Mouse (Mus musculus): ENCODE measurements at regions not wholly inside any gene's neighbourhood (a gene's known extent, or its start where the extent isn't known, plus 50 kb on each side); places are given as distances from the start of the nearest gene placed in this dataset.

DNA sequence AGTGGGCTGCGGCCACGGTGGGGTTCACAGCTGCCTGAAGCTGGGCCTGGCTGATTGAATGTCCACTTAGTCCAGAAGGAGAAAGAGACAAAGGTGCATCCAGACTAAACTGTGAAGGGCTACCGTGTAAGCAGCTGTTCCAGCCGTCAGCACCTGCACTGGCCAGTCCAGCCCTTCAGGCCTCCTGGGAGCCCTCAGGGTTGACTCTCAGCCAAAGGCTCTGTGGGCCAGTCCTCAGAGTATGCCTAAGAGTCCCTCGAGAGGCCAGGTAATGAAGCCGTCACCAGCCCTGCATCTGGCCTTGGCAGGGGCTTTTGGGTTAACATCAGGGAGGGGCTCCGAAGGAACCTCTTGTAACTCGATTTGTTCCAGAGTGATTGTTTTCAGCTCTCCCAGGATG, 187.4 kb downstream of the Gpd2 start:
- no peak for DNase-seq (ENCODE audit: extremely low spot score in 1 of 2, low spot score in 1 of 2)

DNA sequence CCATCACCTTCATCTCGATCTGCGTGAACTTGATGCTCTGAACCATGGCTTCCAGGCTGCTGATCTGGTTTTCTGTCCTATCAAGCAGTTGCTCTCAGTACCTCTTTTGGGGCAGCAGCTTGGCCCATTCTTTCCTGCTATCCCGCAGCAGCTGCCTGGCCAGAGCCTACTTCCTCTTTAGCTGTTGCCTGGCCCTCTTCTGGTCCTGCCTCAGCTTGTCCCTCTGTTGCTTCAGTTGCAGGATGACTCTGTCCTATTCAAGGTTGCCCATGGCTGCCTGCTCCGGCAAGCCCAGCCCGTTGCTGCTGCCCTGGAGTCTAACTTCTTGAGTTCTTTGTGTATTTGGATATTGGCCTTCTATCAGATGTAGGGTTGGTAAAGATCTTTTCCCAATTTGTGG, 188.0 kb downstream of the Gpd2 start:
- DNase-seq (ENCODE audit: extremely low spot score in 1 of 2, low spot score in 1 of 2), result no peak

DNA sequence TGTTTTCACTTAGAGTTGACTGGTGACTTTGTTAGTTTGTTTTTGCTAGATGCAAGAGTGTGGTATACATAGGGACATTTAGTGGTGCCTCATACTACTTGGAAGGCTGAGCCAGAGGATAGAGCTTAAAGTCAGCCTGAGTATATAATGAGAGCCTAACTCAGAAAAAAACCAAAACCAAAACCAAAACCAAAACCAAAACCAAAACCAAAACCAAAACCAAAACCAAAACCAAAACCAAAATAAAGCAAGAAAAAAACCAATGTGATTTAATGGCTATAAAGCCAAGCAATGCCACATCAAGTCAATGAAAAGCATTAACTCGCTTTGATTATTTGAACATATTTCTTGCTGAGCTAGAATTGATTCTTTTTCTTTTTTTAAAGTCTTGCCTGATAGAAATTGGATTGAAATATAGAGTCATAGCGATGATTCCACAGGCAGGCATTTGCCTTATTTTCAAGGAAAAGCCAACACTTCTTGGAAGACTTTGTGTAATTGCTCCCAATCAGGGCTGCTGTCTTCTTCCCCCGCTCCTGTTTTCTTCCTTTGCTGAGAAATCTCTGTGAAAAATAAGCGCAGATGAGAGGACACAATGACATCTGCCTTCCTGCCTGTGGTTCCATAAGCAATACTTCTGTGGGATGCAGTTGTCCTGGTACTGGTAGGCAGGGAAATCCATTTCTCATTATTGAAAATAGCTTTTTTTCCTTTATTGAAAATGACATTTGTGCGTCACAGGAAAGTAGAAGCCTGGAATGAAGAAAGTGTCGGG, 213.7 kb downstream of the Gpd2 start:
- no peak for DNase-seq (ENCODE audit: extremely low spot score in 1 of 2, low spot score in 1 of 2)

DNA sequence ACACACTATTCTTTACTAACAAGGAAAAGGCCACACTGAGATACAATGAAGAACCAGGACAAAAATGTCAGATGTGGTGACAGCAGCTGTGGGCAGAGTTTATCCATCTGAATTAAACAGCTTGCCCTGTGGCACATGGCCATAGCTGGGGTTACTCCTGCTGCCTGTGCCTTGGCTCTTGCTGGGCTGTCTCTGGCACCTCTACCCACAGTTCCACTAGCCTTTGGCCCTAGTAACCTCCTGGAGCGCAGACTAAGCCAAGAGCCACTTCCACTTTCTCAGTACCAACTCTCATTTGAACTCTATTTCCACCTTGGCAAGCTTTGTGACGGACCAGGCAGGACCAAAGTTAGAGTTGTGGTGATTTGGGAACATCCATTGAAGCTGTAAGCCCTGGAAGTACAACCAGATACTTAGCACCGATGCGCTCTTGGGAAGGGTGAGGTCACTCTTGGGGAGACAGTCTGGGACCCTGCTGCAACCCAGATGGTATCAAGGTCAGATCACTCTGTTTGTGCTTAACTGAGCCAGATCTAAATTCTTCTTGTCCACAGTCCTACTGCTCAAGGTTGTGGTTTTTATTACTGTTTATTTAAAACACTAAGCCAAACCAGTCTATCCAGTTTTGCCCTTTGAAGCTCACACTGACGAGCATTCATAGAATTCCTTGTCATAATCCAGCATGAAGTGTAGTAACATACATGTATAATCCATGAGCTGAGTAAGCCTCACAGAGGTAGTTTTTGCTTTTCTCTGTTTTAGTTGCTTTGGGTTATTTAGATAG, 216.7 kb downstream of the Gpd2 start:
- DNase-seq (ENCODE audit: extremely low spot score in 1 of 2, low spot score in 1 of 2), result no peak

DNA sequence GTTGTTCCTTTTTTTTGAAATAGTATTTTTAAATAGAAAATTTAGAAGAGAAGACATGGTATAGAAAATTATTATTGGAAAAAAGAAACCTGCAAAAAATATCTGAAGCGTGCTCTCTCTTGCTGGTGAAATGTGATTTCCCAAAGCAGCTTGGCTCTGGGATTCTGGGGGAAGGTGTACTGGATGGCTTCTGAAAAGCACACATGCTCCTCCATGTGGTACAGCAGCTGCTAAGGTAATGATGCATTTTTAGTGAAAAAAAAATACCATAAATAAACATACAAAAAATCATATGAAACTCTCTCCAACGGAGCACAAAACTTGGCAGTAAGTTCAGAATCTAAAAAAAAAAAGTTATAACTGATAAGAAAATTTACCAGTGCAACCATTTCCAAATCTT, 222.5 kb downstream of the Gpd2 start:
- DNase-seq (ENCODE audit: extremely low spot score in 1 of 2, low spot score in 1 of 2), result peak in 1 of 2 experiments; percentile 40

DNA sequence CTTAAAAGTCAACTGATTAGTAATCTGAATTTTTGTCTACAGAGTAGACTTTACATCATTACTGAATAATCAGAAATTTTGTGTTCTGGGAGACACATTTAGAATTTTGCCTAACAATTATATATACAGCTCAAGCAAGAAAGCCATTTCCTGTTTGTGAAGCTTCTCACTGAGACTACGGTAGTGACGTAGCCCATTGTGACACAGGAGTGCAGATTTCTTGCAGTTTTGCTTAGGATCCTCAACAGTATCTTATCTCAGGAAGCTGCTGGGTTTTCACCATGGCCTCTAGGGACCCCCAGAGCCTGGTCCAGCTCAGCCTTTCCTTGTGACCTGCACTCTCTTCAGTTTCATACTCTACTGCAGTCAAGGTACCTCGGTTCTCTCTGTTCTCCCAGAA, 236.4 kb downstream of the Gpd2 start:
- DNase-seq (ENCODE audit: extremely low spot score in 1 of 2, low spot score in 1 of 2), result no peak

DNA sequence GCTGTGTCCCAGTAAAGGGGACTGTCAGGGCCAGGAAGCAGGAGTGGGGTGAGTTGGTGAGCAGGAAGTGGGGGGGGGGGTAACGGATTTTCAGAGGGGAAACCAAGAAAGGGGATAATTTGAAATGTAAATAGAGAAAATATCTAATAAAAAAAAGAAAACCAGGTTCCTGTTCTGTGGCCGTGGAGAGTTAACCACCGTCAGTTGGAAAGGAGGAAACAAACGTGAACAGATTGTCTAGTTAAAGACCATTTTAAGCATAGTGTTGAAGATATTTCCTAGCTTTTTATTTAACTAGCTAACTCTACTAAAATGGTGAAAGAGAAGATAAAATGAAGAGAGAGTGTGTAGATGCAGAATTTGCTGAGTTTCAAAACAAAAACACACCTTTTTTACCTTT, 254.7 kb downstream of the Gpd2 start:
- no peak for DNase-seq (ENCODE audit: extremely low spot score in 1 of 2, low spot score in 1 of 2)

DNA sequence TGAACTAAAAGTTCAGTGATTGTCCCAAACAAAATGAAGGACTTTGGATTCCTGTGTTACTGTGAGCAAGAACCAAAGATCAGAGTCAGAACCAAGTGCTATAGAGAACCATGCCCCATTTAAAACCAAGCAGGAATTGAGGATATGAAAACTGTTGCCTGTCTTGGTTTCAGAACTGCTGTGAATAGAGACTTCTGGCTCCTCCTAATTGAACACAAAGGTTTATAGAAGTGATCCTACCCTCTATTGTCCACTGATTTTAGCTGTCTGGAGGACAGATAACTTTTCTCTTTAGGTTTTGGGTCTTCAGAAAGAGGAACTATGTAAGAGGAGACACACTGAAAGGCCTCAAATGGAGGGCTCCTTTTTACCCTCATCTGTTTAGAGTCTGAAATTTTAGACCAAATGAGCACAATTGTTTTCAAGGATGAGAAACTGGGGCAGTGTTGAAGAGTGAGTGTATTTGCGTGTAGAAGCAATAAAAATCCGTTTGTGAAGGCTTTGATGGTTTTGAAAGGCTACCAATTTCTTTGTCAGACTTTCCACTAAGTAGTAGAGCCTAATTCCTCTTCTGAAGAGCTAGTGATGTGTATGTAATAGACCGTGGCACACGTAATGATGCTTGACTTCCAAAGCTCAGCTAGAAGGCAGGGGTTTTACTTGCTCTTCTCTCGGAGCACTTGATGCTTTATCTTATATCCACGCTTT, 255.6 kb downstream of the Gpd2 start:
- DNase-seq (ENCODE audit: extremely low spot score in 1 of 2, low spot score in 1 of 2), result no peak

DNA sequence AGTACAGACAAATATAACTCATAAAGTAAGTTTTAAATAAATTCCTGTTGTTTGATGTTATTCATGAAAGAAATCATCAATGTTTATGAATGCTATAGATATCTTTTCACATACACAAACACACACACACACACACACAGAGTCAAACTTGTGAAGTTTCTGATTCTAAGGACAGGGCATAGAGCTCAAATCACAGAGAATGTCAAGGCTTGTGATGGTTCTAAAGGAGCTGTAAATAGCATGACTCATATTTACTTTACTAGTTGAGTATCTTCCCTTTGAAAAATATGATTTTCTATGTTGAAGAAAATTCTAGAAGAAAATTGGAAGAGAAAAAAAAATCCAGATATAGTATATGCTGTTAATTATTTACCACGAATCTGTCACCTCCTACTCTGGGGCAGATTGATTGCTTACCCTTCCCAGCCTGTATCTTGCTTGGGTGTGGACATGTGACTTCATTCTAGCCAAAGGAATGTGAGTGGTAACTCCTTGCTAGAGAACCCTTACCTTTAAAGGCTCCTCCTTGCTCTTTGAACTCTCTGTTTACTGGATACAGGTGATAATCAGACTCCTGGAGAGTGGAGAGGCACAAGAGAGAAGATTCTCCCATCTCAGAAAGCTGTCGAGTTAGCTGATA, 259.0 kb downstream of the Gpd2 start:
- no peak for DNase-seq (ENCODE audit: extremely low spot score in 1 of 2, low spot score in 1 of 2)

DNA sequence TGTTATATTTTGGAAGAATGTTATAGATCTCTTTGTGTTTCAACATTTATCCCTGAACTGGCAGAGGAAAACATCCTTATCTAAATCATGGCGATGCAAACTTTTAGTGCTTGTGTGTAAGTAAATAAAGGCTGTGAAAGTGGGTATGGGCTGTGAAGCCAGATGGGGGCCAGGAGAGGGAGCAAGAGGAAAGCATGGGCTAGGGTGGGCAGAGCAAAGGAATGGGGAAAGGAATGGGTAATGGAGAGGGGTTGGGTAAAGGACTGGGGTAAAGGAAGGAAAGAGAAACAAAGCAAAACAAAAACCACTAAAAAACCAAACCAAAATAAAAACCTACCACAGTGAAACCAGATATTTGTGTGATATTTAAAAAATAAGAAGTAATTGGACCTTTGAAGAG, 260.5 kb downstream of the Gpd2 start:
- DNase-seq (ENCODE audit: extremely low spot score in 1 of 2, low spot score in 1 of 2), result no peak

DNA sequence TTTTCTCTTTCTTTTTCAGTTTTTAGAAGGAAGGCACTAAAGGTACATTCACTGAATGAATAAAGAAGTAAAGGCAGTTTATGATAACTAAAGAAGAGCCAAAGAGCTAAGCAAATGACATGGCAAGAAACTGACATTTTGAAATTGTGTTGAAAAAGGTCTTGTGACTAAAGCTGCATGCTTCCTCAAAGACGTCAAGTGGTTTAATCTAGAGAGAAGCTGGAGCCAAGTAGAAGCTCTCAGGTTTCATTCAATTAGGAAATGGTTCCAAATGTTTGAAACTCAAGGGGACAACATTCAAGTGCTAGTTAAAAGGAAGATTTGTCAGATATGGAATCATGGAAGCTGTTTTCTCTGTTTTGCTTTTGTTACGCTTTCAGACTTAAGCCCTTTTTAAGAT, 267.2 kb downstream of the Gpd2 start:
- DNase-seq (ENCODE audit: extremely low spot score in 1 of 2, low spot score in 1 of 2), result no peak

DNA sequence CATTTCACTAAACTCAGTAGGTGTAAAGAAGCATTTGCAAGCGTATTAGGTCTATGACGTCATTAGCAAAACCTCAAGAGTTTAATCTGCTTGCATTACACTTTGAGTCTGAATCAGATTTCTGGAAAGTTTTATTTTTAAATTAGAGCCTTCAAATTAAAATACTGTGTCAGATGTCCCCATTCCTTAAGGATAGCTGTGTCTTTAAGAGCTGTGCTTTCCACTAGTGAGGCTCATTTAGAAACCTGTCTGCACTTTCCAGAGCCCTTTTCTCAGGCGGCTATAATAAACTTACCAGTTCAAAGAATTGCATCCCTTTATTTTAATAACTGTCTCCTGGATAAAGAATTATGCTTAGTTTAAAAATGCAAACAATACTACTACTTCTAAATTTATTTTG, 285.0 kb downstream of the Gpd2 start:
- no peak for DNase-seq (ENCODE audit: extremely low spot score in 1 of 2, low spot score in 1 of 2)

DNA sequence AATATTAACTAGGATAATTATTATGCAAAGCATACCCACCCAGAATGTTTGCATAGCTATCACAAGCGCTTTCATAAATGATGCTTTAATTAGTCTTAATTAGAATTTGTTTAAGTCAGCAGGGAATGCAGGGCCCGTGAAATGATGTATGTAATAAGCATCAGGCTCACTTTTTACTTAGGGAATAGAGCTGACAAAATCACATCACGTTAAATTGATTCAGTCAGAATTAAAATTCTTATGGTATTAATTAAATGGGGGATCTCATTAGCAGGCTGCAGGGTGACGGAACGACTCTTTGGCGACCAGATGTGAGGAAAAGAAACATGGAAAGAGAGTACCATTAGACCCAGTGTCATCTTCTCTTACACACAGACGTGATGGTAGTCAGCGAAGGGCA, 285.5 kb downstream of the Gpd2 start:
- no peak for DNase-seq (ENCODE audit: extremely low spot score in 1 of 2, low spot score in 1 of 2)

DNA sequence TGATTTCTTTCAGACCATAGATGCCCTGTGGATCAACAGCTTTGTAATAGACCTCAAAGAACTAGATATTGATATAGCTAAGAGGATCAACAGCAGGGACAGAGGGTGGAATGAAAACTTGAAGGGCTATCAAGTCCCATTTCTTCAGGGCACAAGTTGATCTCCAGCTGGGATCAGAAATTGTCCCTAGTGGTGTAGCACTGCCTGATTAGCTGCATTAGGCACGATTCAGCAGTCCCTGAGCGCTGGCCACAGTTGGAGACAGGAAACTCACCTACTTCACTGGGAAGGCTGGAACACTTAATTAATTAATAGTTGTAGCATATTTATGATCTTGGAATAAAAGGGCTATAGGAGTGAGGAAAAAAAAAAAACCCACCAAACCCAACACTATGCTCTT, 290.5 kb downstream of the Gpd2 start:
- no peak for DNase-seq (ENCODE audit: extremely low spot score in 1 of 2, low spot score in 1 of 2)

DNA sequence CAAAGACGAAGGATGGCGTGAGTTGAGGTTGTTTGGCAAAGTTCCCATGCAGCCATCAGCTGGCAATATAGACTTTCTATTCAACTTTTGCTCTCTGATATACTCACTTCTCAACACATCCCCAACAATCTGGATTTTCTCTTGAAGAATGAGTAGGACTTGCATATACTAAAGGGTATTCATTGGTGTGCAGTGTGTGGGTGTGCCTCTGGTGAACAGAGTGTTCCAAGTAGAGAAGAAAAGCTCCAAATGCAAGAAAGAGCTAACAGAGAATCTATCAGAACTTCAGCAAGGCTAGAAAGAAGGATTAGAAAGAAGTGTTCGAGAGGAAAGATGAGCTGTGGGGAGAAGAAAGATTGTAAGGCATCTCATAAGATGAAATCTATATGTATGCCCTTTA, 302.4 kb downstream of the Gpd2 start:
- DNase-seq (ENCODE audit: extremely low spot score in 1 of 2, low spot score in 1 of 2), result no peak

DNA sequence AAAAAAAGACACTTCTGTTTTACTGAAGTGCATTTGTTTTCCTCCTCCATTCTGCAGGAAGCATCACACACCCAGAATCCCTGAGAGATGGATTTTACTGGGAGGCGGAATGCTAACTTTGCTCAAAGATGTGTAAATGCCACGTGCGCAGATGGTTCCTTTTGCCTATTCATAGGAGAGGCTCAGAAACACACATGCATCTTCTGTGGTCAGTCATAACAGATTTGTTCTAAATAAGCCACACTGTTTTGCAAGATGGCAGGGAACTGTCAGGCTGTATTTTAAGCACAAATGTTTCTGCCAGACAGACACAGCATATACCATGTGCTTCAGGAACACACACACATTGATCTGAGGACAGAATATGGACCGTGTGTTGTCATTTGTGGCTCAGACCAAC, 327.8 kb downstream of the Gpd2 start:
- no peak for DNase-seq (ENCODE audit: extremely low spot score in 1 of 2, low spot score in 1 of 2)

DNA sequence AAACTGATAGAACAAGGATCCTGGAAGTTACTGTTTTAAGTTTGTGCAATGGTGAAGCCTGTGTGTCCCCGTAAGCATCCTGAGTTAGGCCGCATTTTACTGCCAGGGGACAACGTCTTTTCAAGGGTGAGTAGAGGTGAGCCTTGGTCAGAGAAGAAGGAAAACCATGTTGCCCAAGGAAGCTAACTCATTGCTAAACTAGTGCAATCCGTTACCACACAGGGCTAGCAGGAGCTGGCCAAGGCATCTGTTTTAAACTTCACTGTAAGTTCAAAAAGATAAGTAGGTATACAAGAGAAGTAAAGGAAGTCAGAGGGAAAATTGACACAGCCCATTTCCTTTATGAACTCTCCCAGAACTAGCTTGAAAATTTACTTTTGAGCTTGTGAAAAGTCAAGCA, 328.7 kb downstream of the Gpd2 start:
- DNase-seq (ENCODE audit: extremely low spot score in 1 of 2, low spot score in 1 of 2), result no peak

DNA sequence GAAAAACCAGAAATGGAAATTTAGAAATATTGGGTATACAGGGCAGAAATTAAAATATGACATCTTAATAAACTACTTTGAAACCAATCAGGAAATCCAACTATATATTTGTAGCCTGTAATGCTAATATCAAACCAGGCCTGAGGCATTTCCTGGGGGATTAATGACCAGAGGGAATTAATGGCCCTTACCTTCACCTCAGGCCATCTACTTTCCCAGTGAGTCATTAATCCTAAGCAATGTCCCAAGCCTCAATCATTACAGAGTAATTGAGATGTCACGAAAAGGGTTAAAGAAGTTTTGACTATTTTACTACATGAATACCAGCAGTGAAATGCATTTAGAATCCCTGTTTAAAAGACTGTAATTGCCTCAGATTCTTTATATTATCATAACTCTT, 329.7 kb downstream of the Gpd2 start:
- DNase-seq (ENCODE audit: extremely low spot score in 1 of 2, low spot score in 1 of 2), result no peak

DNA sequence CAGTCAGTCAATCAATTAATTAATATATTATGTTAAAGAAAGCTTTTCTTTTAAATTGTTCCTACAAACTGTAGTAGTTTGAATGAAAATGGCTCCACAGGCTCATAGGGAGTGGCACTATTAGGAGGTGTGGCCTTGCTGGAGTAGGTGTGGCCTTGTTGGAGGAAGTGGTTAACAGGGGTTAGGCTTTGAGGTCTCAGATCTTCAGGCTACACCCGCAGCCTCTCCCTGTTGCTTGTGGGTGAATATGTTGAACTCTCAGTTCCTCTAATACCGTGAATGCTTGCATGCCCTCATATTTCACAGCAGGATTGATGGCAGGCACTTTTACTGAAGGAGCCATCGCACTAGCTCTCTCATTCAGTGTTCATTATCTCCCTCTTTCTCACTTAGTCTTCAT, 349.6 kb downstream of the Gpd2 start:
- DNase-seq (ENCODE audit: extremely low spot score in 1 of 2, low spot score in 1 of 2), result no peak

DNA sequence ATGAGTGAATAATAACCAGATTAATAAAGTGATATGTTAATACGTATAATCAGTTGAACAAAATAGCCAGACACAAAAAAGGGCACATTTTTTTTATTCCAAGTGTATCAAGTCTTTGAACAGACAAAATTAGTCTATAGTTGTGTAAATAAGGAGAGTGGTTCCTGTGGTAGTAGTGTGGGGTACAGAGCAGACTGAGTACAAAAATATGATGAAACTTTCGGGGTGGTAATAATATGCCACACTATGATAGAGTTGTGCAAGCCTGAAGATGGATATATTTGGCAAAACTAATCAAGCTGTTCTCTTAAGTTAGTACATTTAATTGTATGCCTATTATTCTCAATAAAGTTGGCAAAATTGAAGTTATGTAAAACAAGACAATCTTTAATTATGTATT, 356.1 kb downstream of the Gpd2 start:
- DNase-seq (ENCODE audit: extremely low spot score in 1 of 2, low spot score in 1 of 2), result no peak

DNA sequence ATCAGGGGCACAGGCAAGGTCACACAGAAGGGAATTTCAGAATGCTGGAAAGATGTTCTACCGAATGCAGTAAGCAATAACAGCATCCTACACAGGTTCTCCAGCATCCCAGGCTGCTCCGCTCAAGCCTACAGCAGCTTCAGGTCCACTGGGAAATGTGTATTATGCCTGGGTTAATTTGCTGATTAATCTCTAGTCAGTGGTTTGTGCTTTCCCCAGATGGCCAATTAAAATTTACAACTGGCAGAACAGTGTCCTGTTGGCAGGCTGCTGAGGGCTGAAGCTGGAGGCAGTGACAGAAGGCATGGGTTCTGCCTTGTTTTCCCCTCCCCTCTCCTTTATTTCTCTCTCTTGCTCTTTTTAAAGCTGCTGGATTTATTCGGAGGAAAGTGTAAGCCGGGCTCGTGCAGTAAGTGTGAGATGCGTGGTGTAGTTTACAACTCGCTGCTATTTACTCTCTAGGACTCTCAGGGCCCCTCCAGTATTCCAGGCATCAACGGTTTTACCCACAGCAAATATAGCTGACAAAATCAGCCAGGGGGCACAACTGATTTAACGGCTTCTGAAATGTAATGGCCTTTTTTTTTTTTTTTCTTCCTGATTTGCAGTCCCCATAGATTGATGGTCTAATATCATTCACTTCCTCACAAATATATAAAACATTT, 360.4 kb downstream of the Gpd2 start:
- no peak for DNase-seq (ENCODE audit: extremely low spot score in 1 of 2, low spot score in 1 of 2)

All from layer of hippocampus, postnatal 25 days (tissue).